Mouse (Mus musculus): ENCODE measurements around the gene Olfr1217. TPM values are rescaled to one million over a fixed set of nuclear protein-coding genes. Genes with fewer than 3 reads are reported as not detected.

Olfr1217 gene
- polyA plus RNA-seq, 1 experiment from 2014 or later = not detected

Other genes starting within 250 kb of the Olfr1217 start
- gene Olfr1201, start 239.0 kb downstream of the Olfr1217 start, polyA plus RNA-seq (2015; fragmentation: Nextera tagmentation; extraction: Ambion mirVana) = not detected in 2 replicates
- gene Olfr1202, start 217.6 kb downstream of the Olfr1217 start, polyA plus RNA-seq (2015; fragmentation: Nextera tagmentation; extraction: Ambion mirVana) = not detected in 2 replicates
- gene Olfr1205, start 202.3 kb downstream of the Olfr1217 start, polyA plus RNA-seq (2015; fragmentation: Nextera tagmentation; extraction: Ambion mirVana) = not detected in 2 replicates
- not detected in 2 replicates for gene Olfr1204, start 182.8 kb downstream of the Olfr1217 start, polyA plus RNA-seq (2015; fragmentation: Nextera tagmentation; extraction: Ambion mirVana)
- not detected in 2 replicates for gene Olfr1206, start 168.8 kb downstream of the Olfr1217 start, polyA plus RNA-seq (2015; fragmentation: Nextera tagmentation; extraction: Ambion mirVana)
- gene Olfr1208, start 129.8 kb downstream of the Olfr1217 start, polyA plus RNA-seq (2015; fragmentation: Nextera tagmentation; extraction: Ambion mirVana) = not detected in 2 replicates
- not detected in 2 replicates for gene Olfr1209, start 116.9 kb downstream of the Olfr1217 start, polyA plus RNA-seq (2015; fragmentation: Nextera tagmentation; extraction: Ambion mirVana)
- gene Olfr1211, start 94.0 kb downstream of the Olfr1217 start, polyA plus RNA-seq (2015; fragmentation: Nextera tagmentation; extraction: Ambion mirVana) = not detected in 2 replicates
- gene Olfr1212, start 78.1 kb downstream of the Olfr1217 start, polyA plus RNA-seq (2015; fragmentation: Nextera tagmentation; extraction: Ambion mirVana) = not detected in 2 replicates
- not detected in 2 replicates for gene Gm13762, start 51.8 kb downstream of the Olfr1217 start, polyA plus RNA-seq (2015; fragmentation: Nextera tagmentation; extraction: Ambion mirVana)
- gene Olfr1214, start 39.4 kb downstream of the Olfr1217 start, polyA plus RNA-seq (2015; fragmentation: Nextera tagmentation; extraction: Ambion mirVana) = not detected in 2 replicates
- gene Olfr1215, start 25.1 kb downstream of the Olfr1217 start, polyA plus RNA-seq (2015; fragmentation: Nextera tagmentation; extraction: Ambion mirVana) = not detected in 2 replicates
- gene Olfr1216, start 13.7 kb downstream of the Olfr1217 start, polyA plus RNA-seq (2015; fragmentation: Nextera tagmentation; extraction: Ambion mirVana) = not detected in 2 replicates
- not detected in 2 replicates for gene Olfr1218, start 29.1 kb upstream of the Olfr1217 start, polyA plus RNA-seq (2015; fragmentation: Nextera tagmentation; extraction: Ambion mirVana)
- not detected in 2 replicates for gene Olfr1219, start 51.4 kb upstream of the Olfr1217 start, polyA plus RNA-seq (2015; fragmentation: Nextera tagmentation; extraction: Ambion mirVana)
- not detected in 2 replicates for gene Olfr1220, start 74.8 kb upstream of the Olfr1217 start, polyA plus RNA-seq (2015; fragmentation: Nextera tagmentation; extraction: Ambion mirVana)
- not detected in 2 replicates for gene Olfr1221, start 85.2 kb upstream of the Olfr1217 start, polyA plus RNA-seq (2015; fragmentation: Nextera tagmentation; extraction: Ambion mirVana)
- gene Olfr1222, start 101.0 kb upstream of the Olfr1217 start, polyA plus RNA-seq (2015; fragmentation: Nextera tagmentation; extraction: Ambion mirVana) = not detected in 2 replicates
- not detected in 2 replicates for gene Olfr1223, start 119.5 kb upstream of the Olfr1217 start, polyA plus RNA-seq (2015; fragmentation: Nextera tagmentation; extraction: Ambion mirVana)
- not detected in 2 replicates for gene Olfr1224-ps1, start 132.0 kb upstream of the Olfr1217 start, polyA plus RNA-seq (2015; fragmentation: Nextera tagmentation; extraction: Ambion mirVana)
- not detected in 2 replicates for gene Olfr1225, start 142.6 kb upstream of the Olfr1217 start, polyA plus RNA-seq (2015; fragmentation: Nextera tagmentation; extraction: Ambion mirVana)
- gene Olfr1226, start 168.0 kb upstream of the Olfr1217 start, polyA plus RNA-seq (2015; fragmentation: Nextera tagmentation; extraction: Ambion mirVana) = not detected in 2 replicates
- gene Olfr1228, start 222.0 kb upstream of the Olfr1217 start, polyA plus RNA-seq (2015; fragmentation: Nextera tagmentation; extraction: Ambion mirVana) = not detected in 2 replicates